Mouse (Mus musculus): Measurements from ENCODE around the gene Gltp.

Gene Gltp

GRCm38 (mm10) chr5:114657426-114657825 is 33.4 kb downstream of the Gltp start:
- peak; percentile 64 to 80 for DNase-seq

- no peak for DNase-seq
These were observed 34.5 kb downstream of the Gltp start for GRCm38 (mm10) chr5:114656305-114656704.

- DNase-seq = peak in 1 of 2 experiments; percentile 53
These were observed 35.1 kb downstream of the Gltp start for GRCm38 (mm10) chr5:114655721-114656120.

- no peak for DNase-seq
These were observed 36.9 kb downstream of the Gltp start for GRCm38 (mm10) chr5:114653656-114654437.

GRCm38 (mm10) chr5:114651449-114651848 is 39.3 kb downstream of the Gltp start:
- no peak for DNase-seq

- DNase-seq = no peak
These were observed 39.8 kb downstream of the Gltp start for GRCm38 (mm10) chr5:114651002-114651401.

- peak in 1 of 2 experiments; percentile 60 for DNase-seq
These were observed 42.0 kb downstream of the Gltp start for GRCm38 (mm10) chr5:114648728-114649311.

- peak; percentile 68 to 79 for DNase-seq
These were observed 43.4 kb downstream of the Gltp start for GRCm38 (mm10) chr5:114647211-114647974.

- no peak for DNase-seq
These were observed 44.9 kb downstream of the Gltp start for GRCm38 (mm10) chr5:114645916-114646315.

GRCm38 (mm10) chr5:114644918-114645317 is 45.9 kb downstream of the Gltp start:
- DNase-seq = no peak

GRCm38 (mm10) chr5:114640809-114641208 is 50.0 kb downstream of the Gltp start:
- DNase-seq = no peak

- DNase-seq = no peak
These were observed 51.2 kb downstream of the Gltp start for GRCm38 (mm10) chr5:114639645-114639957.

GRCm38 (mm10) chr5:114638769-114639644 is 51.8 kb downstream of the Gltp start:
- DNase-seq = peak; percentile 95

GRCm38 (mm10) chr5:114636091-114636490 is 54.7 kb downstream of the Gltp start:
- DNase-seq = no peak

- peak; percentile 51 to 58 for DNase-seq
These were observed 59.4 kb downstream of the Gltp start for GRCm38 (mm10) chr5:114631336-114631735.

- DNase-seq = peak; percentile 83 to 85
These were observed 65.2 kb downstream of the Gltp start for GRCm38 (mm10) chr5:114625590-114625989.

GRCm38 (mm10) chr5:114620305-114620704 is 70.5 kb downstream of the Gltp start:
- DNase-seq = no peak
